In the genomic region with DNA sequence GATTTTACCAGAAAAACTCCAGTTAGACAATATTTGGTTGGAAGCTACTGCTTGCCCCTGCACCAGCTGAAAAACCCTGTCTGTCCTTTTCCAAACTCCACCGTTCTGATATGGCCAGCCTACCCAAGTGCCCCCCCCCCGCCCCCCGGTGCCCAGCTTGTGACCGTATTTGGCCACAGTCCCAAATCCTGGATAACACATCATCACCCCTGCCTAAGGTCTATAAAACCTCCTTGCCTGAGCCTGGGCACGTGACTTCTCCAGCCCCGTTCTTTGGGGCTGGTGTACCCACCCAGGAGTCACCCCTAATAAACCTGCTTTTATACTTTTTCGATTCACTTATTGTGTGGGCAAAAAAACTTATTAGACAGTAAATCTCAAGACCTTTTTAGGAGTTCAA, we compare ENCODE assay signal across 27 mouse cellular contexts. TPM values are rescaled to one million over a fixed set of nuclear protein-coding genes. Genes with fewer than 3 reads are reported as not detected.
DNase-seq lines count a peak whose midpoint lies in the region; ATAC-seq and TF ChIP-seq lines count a peak whose summit lies in the region.
"Had no signal": no experiment of that assay in that cellular context is flagged by ENCODE, and none has a peak within 500 bp of the region (broad histone marks: within the 10 kb centered on the region; RNA-seq: fewer than 3 reads in every experiment).

No protein-coding gene starts in this region.

- H3K27me3 ChIP-seq in heart, embryonic 14.5 days (ENCODE audit: control insufficient read depth, insufficient read depth, low read length) = no peaks in the 10 kb centered on the region
- no peaks in the 10 kb centered on the region for H3K27me3 ChIP-seq in kidney, adult 2 months (replicated peaks; ENCODE audit: control insufficient read depth, insufficient read depth, low read length)
- no peaks in the 10 kb centered on the region for H3K27me3 ChIP-seq in kidney, embryonic 14.5 days (ENCODE audit: control insufficient read depth, insufficient read depth, low read length)
- H3K27me3 ChIP-seq: embryonic facial prominence, embryonic 15.5 days; intestine, embryonic 15.5 days had no signal

- H3K9ac ChIP-seq in heart, embryonic 14.5 days (ENCODE audit: low read length) = peak overlapping the region; percentile 5; the same call in 1 of the 2 replicates
- H3K9ac ChIP-seq in kidney, embryonic 14.5 days (ENCODE audit: low read depth, low read length) = no peak overlapping the region
- H3K9ac ChIP-seq: embryonic facial prominence, embryonic 15.5 days; hindbrain, embryonic 14.5 days; intestine, embryonic 15.5 days had no signal

- intact Hi-C loops in heart, postnatal 10 days (cut with DNase I) = no loop called here

- peak; percentile 65 for ATAC-seq in heart, embryonic 14.5 days (ENCODE audit: insufficient number of reproducible peaks, insufficient read depth, low FRiP score, low read depth)
- no peak for ATAC-seq in kidney, embryonic 14.5 days (ENCODE audit: low FRiP score, low TSS enrichment)
- ATAC-seq: CD4-positive, CD25-positive, alpha-beta regulatory T cell, adult 4 months; forebrain, embryonic 14.5 days; intestine, embryonic 15.5 days had no signal

- TF ChIP-seq CTCF in kidney, adult 2 months (conservative IDR thresholded peaks at IDR 0.05; ENCODE audit: insufficient read depth, insufficient read length, low read depth, low read length) = no peak

- no peaks in the 10 kb centered on the region for H3K9me3 ChIP-seq in heart, embryonic 14.5 days (ENCODE audit: control insufficient read depth, low read length)
- H3K9me3 ChIP-seq in kidney, embryonic 14.5 days (ENCODE audit: control insufficient read depth, low read length) = no peaks in the 10 kb centered on the region
- H3K9me3 ChIP-seq: embryonic facial prominence, embryonic 15.5 days; forebrain, embryonic 10.5 days; G1E; hindbrain, embryonic 10.5 days; intestine, embryonic 15.5 days had no signal

- TF ChIP-seq POLR2A in kidney, adult 2 months (IDR thresholded peaks at IDR 0.05; ENCODE audit: low read depth, low read length) = no peak

- peak; percentile 57 for DNase-seq in heart, adult 11 months
- DNase-seq in heart, postnatal 10 days = no peak
- no peak for DNase-seq in heart, adult 9 months (ENCODE audit: low spot score in 2 of 2)
- peak; percentile 24 for DNase-seq in kidney, adult 2 months
- peak; percentile 26 to 47 for DNase-seq in kidney, postnatal 25 days
- DNase-seq in kidney, postnatal 4 days = no peak
- DNase-seq: B cell, adult 2 months; cerebellum, adult 11 months; cerebellum, adult 8-10 months; embryo, embryonic 11 days; gastrocnemius, postnatal 25 days had no signal

- peak overlapping the region; percentile 44 to 55 for H3K27ac ChIP-seq in heart, embryonic 14.5 days (replicated peaks in 1 of 2; ENCODE audit: control insufficient read depth in 1 of 2, insufficient read depth in 1 of 2, low read depth in 2 of 2, low read length in 2 of 2)
- H3K27ac ChIP-seq in kidney, adult 2 months (ENCODE audit: insufficient read depth, low read depth, low read length) = no peak overlapping the region
- H3K27ac ChIP-seq in kidney, embryonic 14.5 days (ENCODE audit: low read depth, low read length) = no peak overlapping the region
- H3K27ac ChIP-seq: embryonic facial prominence, embryonic 15.5 days; forebrain, embryonic 10.5 days; gastrocnemius, adult 2 months; hindbrain, embryonic 10.5 days; hindbrain, embryonic 14.5 days; intestine, embryonic 15.5 days had no signal

- H3K36me3 ChIP-seq in heart, embryonic 14.5 days (ENCODE audit: control insufficient read depth, insufficient read depth, low read length) = no peaks in the 10 kb centered on the region
- no peaks in the 10 kb centered on the region for H3K36me3 ChIP-seq in kidney, adult 2 months (ENCODE audit: control insufficient read depth, insufficient read depth, low read length)
- no peaks in the 10 kb centered on the region for H3K36me3 ChIP-seq in kidney, embryonic 14.5 days (ENCODE audit: control insufficient read depth, insufficient read depth, low read length)
- H3K36me3 ChIP-seq: embryonic facial prominence, embryonic 15.5 days; forebrain, embryonic 10.5 days; G1E; hindbrain, embryonic 10.5 days; intestine, embryonic 15.5 days had no signal

- H3K4me2 ChIP-seq in heart, embryonic 14.5 days (ENCODE audit: low read length) = peak overlapping the region; percentile 44
- no peak overlapping the region for H3K4me2 ChIP-seq in kidney, embryonic 14.5 days (replicated peaks; ENCODE audit: low read depth, low read length)
- H3K4me2 ChIP-seq: embryonic facial prominence, embryonic 15.5 days; hindbrain, embryonic 14.5 days; intestine, embryonic 15.5 days had no signal

- H3K4me1 ChIP-seq in heart, embryonic 14.5 days (ENCODE audit: control insufficient read depth in 2 of 2, insufficient read depth in 2 of 2, low read length in 2 of 2) = peaks cover 8 to 19% of the 10 kb centered on the region in 2 experiments
- H3K4me1 ChIP-seq in kidney, adult 2 months (ENCODE audit: control insufficient read depth, insufficient read depth, low read length) = no peaks in the 10 kb centered on the region
- H3K4me1 ChIP-seq in kidney, embryonic 14.5 days (ENCODE audit: control insufficient read depth, insufficient read depth, low read length) = 0 out of 2 replicates have a peak, but pooled peaks cover 4% of the 10 kb centered on the region
- H3K4me1 ChIP-seq: embryonic facial prominence, embryonic 15.5 days; forebrain, embryonic 10.5 days; hindbrain, embryonic 10.5 days; intestine, embryonic 15.5 days had no signal

- WGBS in heart, embryonic 14.5 days = 37% methylated on average over 7 of the region's 7 CpGs
- WGBS in kidney, adult 2 months = 20% methylated on average over 7 of the region's 7 CpGs
- WGBS in kidney, embryonic 14.5 days = 57% methylated on average over 7 of the region's 7 CpGs

- H3K4me3 ChIP-seq in heart, embryonic 14.5 days (ENCODE audit: control insufficient read depth in 1 of 2, insufficient read depth in 1 of 2, low read depth in 1 of 2, low read length in 2 of 2) = no peak overlapping the region; a peak in 1 of 4 replicates
- no peak overlapping the region for H3K4me3 ChIP-seq in kidney, adult 2 months (ENCODE audit: insufficient read depth, low read depth, low read length)
- H3K4me3 ChIP-seq in kidney, embryonic 14.5 days (ENCODE audit: low read length) = no peak overlapping the region
- H3K4me3 ChIP-seq: embryonic facial prominence, embryonic 15.5 days; erythroblast, embryonic 14.5 days; forebrain, embryonic 10.5 days; gastrocnemius, adult 2 months; hindbrain, embryonic 10.5 days; intestine, embryonic 15.5 days had no signal

RNA-seq across cellular contexts. Expression of gene Il2, which starts 21.1 kb away (rescaled TPM):
- not detected for total RNA-seq in heart, postnatal 10 days (2021)
- polyA plus RNA-seq in heart, embryonic 14.5 days (2014; fragmentation: Nextera tagmentation; extraction: Ambion mirVana) = 0.49 and 0.50 TPM in 2 replicates
- polyA plus RNA-seq in kidney, adult 2 months (2012; rRNA removed) = 0.17 TPM in 1 of 2 replicates, not detected in the other
- 0.27 and 0.30 TPM in 2 replicates for polyA plus RNA-seq in kidney, embryonic 14.5 days (2014; fragmentation: Nextera tagmentation; extraction: Ambion mirVana)
- total RNA-seq: adrenal gland, postnatal 10 days; adrenal gland, postnatal 4 days; common myeloid progenitor, adult 5-6 weeks; G1E; gastrocnemius, adult 2 months; gastrocnemius, postnatal 25 days; granulocyte monocyte progenitor cell, adult 5-6 weeks had no signal
- polyA plus RNA-seq: erythroblast, embryonic 14.5 days; G1E had no signal

Comparison
In these comparisons a context has a peak if more than half of its experiments do, and no peak if none do; other contexts are left out.
1. DNase-seq: peak in heart, adult 11 months (single experiment), kidney, adult 2 months (single experiment) and kidney, postnatal 25 days (2 of 2); none in heart, postnatal 10 days (0 of 2), heart, adult 9 months (0 of 2) and kidney, postnatal 4 days (0 of 2).
2. H3K27ac ChIP-seq: peak in heart, embryonic 14.5 days (2 of 2); none in kidney, adult 2 months (single experiment) and kidney, embryonic 14.5 days (single experiment).